Mouse (Mus musculus) lung, postnatal 10 days (tissue): ENCODE measurements around the gene Dusp8.

Experiments used
- DNase-seq: peaks from one replicate; pipeline ENCODE4 v3.0.0; 2021

Gene Dusp8

GRCm38 (mm10) chr7:142045344-142045743 lies 50.3 kb downstream of the Dusp8 start:
- no peak for DNase-seq

- no peak for DNase-seq
Measured at GRCm38 (mm10) chr7:142040756-142041155, 54.9 kb downstream of the Dusp8 start.

DNA sequence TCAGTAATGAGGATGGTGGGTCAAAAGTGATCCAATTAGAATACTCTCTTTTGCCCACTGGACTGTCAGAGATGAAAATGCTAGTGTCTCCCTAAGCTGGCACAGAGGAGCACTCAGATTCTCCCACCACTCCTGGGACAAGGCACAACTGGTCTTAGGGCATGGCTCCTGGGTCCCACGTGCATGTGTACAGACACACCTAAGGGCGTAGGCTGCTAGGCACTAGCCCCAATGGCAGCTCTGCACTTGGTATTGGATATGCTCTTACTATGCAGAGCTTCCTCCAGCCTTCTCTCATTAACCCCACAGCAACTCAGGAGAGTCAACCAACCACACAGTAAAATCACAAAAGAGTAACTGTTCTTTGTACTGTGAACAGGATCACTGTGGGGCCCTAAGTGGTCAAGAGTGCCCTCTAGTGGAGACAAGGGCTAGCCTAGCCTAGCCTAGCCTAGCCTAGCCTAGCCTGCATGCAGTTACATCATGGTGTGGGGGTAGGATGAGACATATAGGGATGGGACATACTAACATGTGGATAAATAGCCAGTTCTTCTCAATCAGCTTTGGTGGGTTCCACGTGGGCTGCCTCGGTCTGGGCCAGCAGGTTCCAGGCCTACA lies 58.0 kb downstream of the Dusp8 start:
- peak; percentile 71 for DNase-seq

DNA sequence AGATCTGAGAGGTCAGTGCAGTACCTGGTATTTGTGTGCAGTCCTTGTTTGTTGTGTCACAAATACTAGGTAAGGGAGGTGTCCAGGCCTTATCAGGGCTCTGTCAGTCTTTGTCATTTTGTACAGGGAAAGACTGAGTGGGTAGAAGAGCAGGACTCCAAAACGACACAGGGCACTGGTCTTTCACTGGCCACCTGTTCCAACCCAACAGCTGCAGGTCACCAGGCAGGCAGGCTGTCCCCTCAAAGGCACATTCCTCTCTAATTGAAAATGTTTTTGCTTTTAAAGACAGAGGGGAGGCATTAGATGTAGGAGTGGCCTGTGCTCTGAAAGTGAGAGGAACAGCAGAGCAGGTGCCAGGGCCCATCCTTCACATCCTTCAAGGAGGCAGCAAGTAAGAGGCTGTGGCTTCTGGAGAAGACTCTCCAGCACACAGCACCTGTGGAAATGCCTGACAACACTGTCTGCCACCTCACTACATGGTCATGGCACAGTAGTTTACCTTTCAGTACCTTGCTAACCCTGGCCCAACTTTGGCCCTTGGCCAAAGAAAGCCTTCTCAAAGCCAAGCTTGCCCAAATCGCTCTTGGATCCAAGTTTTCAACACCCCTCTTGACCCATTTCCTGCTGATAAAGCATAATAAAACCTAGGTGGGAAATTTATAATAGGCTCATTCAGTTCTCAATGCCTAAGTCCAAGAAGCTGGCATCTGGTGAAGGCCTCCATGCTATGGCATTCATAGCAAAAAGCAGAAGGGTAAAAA lies 60.4 kb downstream of the Dusp8 start:
- no peak for DNase-seq

DNA sequence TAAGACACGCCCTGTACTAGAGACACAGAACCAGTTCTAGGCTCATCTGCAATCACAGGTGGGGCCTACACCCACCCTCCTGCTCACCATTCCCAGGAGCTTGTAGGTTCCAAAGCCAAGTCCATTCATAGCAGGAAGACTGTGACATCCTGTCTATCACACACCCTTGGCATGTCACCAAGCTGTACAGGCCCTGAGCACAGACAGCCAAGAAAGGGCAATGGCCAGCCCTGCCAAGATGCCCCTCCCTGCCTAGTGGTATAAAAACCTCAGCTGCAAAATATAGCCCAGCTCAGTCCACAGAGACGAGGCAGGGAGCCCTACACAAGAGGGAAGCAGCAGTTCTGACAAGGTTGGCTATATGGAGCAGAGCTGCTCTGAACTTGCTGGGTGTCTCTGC lies 61.4 kb downstream of the Dusp8 start:
- peak; percentile 87 for DNase-seq

- no peak for DNase-seq
Measured at GRCm38 (mm10) chr7:142030073-142030472, 65.6 kb downstream of the Dusp8 start.
